Mouse (Mus musculus): ENCODE data around the gene Hbb-bs.
"Not testable (repeated sequence)": the region's sequence is repeated elsewhere in the genome, so short reads cannot be mapped to it uniquely, and the experiment has no call there.

Gene Hbb-bs

DNA sequence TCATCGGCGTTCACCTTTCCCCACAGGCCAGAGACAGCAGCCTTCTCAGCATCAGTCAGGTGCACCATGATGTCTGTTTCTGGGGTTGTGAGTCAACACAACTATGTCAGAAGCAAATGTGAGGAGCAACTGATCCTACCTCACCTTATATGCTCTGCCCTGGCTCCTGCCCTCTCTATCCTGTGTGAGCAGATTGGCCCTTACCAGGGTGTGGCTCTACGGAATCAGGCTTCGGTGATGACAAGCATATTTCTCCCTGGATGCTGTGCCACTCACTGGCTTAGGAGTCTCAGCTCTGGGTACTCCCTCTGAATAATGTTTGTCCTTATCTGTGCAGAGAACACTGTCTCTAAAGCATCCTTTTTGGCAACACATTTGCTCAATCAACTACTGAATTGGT, at the start of gene Hbb-bs:
Hbb-bs (minus strand) TSS at position 289 of the 400 bp plus-strand sequence.
- in situ Hi-C loops (cut with MboI; ENCODE audit: low pct_unique_long_range_greater_than_20kb in 1 of 2, low sequenced_read_pairs in 2 of 2, unreplicated experiment in 1 of 2) = no loop called here

DNA sequence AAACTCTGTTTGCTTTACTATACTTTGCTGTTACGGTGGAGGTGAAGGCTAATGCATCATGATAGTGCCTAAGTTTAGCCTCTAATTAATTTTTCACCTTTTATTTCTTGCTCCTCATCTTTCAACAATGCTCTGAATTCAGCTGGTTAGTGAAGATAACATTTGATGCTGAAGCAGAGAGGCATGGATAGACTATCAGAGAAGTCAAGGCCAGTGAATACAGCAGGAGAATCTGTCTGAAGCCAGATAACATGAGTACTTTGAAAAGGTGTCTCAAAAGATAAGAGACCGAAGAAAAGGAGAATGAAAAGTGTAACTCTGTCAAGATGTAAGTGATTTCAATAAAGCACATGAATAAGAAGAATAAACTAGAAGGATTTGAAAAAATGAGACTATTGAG, 49.2 kb upstream of the Hbb-bs start:
- in situ Hi-C loops (cut with MboI; ENCODE audit: low pct_unique_long_range_greater_than_20kb in 1 of 2, low sequenced_read_pairs in 2 of 2, unreplicated experiment in 1 of 2) = no loop called here

DNA sequence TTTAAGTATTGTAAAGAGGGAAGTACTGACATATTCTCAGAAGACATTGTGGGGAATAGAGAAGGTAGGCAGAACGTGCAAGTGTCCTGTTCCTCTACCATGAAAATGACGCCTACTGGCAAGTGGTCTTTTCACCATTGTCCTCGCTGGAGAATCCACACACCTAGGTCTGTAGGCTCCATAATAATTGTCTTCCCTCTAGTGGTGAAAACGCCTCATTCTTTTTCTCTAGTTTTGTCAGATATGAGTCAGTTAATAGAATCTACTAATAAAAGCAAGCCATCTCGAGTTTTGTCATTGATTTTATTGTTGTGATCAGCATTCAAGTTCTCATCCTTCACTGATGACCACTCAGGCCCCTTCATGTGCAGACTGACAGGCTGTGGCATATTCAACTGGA, 46.6 kb upstream of the Hbb-bs start:
- in situ Hi-C loops (cut with MboI; ENCODE audit: low pct_unique_long_range_greater_than_20kb in 1 of 2, low sequenced_read_pairs in 2 of 2, unreplicated experiment in 1 of 2) = no loop called here

DNA sequence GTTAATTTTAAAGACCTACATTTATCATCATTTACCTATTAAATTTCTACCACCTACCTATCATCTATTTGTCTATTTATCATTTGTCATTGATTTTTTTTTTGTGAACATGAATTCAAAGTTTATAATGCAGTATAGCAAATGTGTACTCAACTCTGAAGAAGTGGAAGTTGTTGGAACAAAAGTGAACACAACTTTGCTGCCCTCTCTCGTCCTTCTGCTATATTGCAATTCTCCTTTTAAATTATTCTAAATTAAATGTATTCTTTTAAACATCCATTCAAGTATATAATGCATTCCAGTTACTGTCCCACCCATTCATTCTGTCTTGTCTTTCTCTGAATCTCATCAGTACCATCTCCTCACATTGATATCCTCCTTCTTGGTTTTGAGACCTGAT, 45.2 kb upstream of the Hbb-bs start:
- in situ Hi-C loops (cut with MboI; ENCODE audit: low pct_unique_long_range_greater_than_20kb in 1 of 2, low sequenced_read_pairs in 2 of 2, unreplicated experiment in 1 of 2) = no loop called here

DNA sequence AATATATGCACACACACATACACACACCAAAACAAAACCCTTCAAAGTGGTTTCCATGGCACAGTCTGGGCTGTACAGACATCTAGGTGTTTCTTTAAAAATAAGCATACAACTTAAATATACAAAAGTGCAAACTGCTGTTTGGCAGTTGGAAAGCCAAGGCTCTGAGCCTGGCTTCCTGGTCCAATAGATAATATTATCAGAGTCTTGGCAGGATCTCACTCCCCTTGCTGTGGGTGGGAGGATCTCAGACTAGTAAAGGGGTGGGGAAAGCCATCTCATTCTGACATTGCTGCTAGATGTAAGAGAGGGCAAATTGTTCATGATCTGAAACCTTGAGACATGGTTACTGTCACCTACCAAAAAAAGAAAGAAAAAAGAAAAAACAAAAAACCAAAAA, 42.8 kb upstream of the Hbb-bs start:
- in situ Hi-C loops (cut with MboI; ENCODE audit: low pct_unique_long_range_greater_than_20kb in 1 of 2, low sequenced_read_pairs in 2 of 2, unreplicated experiment in 1 of 2) = no loop called here

DNA sequence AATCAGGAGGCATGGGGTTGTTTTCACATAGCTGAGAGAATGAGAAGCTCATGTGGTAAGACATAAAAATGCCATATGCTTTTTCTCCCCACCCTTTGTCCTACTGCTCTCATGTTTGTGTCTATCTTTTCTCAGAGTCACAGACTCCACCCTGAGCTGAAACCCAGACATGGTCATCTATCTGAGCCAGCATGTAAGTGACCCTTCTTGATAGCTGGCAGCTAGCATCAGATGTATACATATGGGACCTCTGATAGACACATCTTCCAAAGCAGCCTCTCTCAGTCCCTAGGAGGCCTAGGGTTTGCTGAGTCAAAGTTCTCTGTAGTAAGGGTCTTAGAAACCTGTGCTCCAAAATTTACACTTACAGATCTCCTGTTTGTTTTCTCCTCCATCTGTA, 37.8 kb upstream of the Hbb-bs start:
- in situ Hi-C loops (cut with MboI; ENCODE audit: low pct_unique_long_range_greater_than_20kb in 1 of 2, low sequenced_read_pairs in 2 of 2, unreplicated experiment in 1 of 2) = no loop called here

DNA sequence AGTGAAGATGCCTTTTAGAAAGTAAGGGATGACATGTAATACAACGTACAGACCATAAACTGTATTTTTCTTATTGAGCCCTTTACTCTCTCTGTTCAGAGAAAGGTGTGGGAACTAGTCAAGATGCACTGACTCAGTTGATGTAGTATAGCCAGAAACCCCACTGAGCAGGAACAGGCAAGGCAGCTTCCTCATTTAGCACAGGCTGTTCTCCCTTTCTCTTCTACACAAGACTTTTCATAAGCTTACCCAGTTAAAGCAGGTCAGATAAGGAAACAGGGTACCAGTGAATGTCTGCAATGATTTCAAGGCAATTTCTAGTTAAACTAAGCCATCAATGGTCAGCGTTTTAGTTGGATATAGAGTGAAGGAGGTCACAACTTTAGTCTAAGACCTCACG, 33.6 kb upstream of the Hbb-bs start:
- in situ Hi-C loops (cut with MboI; ENCODE audit: low pct_unique_long_range_greater_than_20kb in 1 of 2, low sequenced_read_pairs in 2 of 2, unreplicated experiment in 1 of 2) = no loop called here

DNA sequence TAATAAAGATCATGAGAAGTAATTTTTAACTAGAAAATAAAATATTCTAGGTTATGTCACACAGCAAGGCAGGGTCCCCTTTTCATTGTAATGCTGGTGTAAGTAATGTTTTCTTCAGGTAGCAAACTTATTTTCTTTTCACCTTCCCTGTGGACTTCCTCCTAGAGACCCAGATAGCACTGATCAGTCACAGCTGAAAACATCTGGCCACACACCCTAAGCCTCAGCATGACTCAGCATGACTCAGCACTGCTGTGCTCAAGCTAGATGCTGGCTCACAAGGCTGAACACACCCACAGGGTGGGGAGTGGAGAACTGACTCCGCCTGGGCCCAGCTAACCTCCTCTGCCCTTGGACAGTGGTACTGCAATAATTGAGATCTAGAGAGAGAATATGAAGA, 33.0 kb upstream of the Hbb-bs start:
- in situ Hi-C loops (cut with MboI; ENCODE audit: low pct_unique_long_range_greater_than_20kb in 1 of 2, low sequenced_read_pairs in 2 of 2, unreplicated experiment in 1 of 2) = no loop called here

DNA sequence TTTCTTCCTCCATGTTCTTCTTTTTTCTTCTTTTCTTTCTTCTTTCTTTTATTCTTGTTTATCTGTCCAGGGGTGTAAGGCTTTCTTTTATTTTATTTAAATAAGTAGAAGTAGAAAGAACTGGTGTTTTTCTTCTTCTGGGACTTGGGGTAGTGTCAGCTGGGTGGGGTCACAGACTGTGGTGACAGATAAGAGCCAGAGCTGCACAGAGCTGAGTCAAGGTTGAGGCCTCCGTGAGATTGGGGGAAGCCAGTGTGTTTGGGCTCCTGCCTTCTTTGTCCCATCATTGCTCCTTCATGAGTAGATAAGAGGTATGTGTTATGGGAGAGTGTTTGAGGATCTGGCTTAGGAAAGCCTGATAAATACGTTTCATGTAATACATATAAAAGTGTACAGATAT, 31.2 kb upstream of the Hbb-bs start:
- in situ Hi-C loops (cut with MboI; ENCODE audit: low pct_unique_long_range_greater_than_20kb in 1 of 2, low sequenced_read_pairs in 2 of 2, unreplicated experiment in 1 of 2) = no loop called here

DNA sequence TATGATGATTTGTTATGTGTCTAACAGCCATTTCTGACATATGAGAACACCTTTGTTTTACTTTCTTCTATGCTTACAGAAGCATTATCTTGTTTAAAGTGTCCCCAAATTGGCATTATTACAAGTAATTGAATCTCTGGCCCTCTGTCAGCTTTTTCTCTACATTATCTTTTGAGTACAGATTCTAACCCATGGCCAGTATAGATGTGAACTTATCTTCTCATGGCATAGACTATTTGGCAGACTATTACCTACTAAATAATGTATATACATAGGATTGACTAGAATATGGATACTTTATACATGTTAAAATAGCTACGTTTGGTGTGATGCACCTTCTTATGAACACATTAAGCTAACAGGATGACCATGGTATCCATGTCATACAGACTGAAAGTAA, 26.8 kb upstream of the Hbb-bs start:
- in situ Hi-C loops (cut with MboI; ENCODE audit: low pct_unique_long_range_greater_than_20kb in 1 of 2, low sequenced_read_pairs in 2 of 2, unreplicated experiment in 1 of 2) = no loop called here

DNA sequence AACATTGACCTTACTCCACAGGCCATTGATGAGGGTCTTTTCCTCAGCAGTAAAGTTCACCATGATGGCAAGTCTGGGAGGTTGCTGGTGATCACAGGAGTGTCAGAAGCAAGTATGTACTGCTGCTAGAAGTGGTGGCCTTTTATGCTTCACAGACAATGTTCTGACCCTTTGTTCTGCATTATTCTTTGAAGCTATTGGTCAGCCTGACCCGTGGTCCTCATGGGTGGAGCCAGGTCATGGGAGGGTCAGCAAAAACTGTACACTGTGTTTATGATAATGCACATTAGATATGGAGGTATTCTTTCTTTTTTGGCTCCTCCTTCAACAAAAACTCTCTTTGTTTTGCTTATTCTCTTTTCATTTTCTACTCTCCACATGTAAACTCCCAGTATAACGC, 25.2 kb upstream of the Hbb-bs start, which contains the start of gene Hbb-y:
Hbb-y (minus strand) TSS at position 127 of the 400 bp plus-strand sequence.
- in situ Hi-C loops (cut with MboI; ENCODE audit: low pct_unique_long_range_greater_than_20kb in 1 of 2, low sequenced_read_pairs in 2 of 2, unreplicated experiment in 1 of 2) = no loop called here

DNA sequence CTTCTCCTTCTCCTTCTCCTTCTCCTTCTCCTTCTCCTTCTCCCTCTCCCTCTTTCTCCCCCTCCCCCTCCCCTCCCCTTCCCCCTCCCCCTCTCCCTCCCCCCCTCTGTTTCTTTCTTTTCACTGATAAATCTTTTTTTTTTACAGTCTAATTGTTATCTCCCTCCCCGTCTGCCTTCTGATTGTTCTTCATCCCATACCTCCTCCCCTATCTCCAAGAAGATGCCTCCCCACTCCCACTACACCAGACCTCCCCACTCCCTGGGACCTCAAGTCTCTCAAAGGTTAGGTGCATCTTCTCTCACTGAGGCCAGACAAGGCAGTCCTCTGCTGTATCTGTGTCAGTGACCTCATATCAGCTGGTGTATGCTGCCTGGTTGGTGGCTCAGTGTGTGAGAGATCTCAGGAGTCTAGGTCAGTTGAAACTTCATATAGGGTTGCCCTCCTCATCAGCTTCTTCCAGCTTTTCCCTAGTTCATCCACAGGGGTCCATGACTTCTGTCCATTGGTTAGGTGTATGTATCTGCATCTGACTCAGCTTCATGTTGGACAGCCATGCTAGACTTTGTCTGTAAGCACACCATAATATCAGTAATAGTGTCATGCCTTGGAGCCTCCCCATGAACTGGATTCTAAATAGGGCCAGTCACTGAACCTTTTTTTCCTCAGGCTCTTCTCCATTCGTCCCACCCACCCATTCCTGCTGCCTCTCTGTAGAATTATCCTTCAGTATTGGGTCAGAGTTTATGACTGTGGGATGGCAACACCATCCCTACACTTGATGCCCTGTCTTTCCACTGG, 16.8 kb upstream of the Hbb-bs start:
- in situ Hi-C loops (cut with MboI; ENCODE audit: low pct_unique_long_range_greater_than_20kb in 1 of 2, low sequenced_read_pairs in 2 of 2, unreplicated experiment in 1 of 2) = no loop called here

DNA sequence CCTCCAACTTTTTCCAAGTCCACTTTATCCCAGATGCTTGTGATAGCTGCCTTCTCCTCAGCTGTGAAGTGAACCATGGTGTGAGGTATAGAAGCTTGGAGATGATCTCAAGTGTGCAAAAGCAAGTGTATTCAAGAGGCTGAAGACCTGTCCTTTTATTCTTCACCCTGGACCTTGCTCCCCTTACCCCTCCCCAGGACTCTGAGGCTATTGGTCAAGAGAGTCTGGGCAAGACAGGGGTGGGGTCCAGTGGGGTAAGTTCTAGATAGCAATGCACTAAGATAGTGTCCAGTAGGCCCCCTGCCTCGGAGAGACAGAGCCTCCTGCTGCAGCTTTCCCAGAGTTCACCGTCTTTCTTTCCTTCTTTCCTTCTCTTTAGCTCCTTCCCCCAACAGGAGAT, 15.1 kb upstream of the Hbb-bs start, which contains the start of gene Hbb-bh1:
Hbb-bh1 (minus strand) TSS at position 131 of the 400 bp plus-strand sequence.
- in situ Hi-C loops (cut with MboI; ENCODE audit: low pct_unique_long_range_greater_than_20kb in 1 of 2, low sequenced_read_pairs in 2 of 2, unreplicated experiment in 1 of 2) = no loop called here

DNA sequence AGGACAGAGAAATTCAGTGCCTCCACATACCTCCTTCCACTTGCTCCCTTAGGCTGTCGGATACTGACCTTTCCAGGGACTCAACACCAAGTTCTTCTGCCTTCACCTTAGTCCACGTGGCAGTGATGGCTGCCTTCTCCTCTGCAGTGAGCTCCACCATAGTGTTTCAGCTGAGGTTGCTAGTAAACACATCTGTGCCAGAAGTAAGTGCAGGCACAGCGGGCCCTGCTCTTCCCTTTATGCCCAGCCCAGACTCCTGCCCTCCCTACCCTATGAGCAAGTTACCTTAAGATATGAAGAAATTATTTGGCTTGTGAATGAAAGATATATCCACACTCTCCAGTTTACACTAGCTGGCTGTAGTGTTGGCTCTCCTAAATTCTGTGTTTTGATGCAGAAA, 12.4 kb upstream of the Hbb-bs start, which contains the start of gene Hbb-bh2:
Hbb-bh2 (minus strand) TSS at position 253 of the 400 bp plus-strand sequence.
- in situ Hi-C loops (cut with MboI; ENCODE audit: low pct_unique_long_range_greater_than_20kb in 1 of 2, low sequenced_read_pairs in 2 of 2, unreplicated experiment in 1 of 2) = no loop called here

DNA sequence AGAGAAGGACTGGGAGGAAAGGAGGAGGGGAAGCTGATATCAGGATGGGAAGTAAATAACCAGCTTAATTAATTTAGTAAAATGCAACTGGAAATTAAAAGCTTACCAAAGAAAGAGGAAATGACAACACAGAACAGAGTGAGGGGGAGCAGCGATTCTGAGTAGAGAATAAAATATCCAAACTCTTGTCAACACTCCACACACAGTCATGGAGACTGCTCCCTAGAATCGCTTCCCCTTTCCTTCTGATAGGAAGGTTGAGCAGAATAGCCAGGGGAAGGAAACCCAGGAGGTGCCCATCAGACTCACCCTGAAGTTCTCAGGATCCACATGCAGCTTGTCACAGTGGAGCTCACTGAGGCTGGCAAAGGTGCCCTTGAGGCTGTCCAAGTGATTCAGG, 757 bp downstream of the Hbb-bs start:
- in situ Hi-C loops (cut with MboI; ENCODE audit: low pct_unique_long_range_greater_than_20kb in 1 of 2, low sequenced_read_pairs in 2 of 2, unreplicated experiment in 1 of 2) = not testable (repeated sequence)

DNA sequence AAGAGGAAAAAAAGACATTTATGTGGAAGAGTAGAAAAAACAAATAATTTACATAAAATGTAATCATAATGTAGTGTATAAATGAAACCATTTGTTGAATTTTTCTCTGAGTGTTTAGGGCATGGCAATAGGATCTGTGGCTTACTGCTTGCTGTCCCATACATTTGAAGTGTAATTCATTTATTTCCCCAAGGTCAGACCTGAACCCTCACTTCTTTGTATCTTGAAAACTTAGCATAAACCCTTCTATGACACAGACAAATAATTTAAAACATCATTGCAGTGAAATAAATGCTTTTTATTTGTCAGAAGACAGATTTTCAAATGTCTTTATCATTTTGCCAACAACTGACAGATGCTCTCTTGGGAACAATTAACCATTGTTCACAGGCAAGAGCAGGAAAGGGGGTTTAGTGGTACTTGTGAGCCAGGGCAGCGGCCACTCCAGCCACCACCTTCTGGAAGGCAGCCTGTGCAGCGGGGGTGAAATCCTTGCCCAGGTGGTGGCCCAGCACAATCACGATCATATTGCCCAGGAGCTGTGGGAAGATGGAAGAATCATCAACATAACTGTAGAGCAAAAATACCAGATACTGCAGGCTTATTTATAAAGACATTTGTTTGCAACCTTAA, 1.5 kb downstream of the Hbb-bs start:
- in situ Hi-C loops (cut with MboI; ENCODE audit: low pct_unique_long_range_greater_than_20kb in 1 of 2, low sequenced_read_pairs in 2 of 2, unreplicated experiment in 1 of 2) = no loop called here

DNA sequence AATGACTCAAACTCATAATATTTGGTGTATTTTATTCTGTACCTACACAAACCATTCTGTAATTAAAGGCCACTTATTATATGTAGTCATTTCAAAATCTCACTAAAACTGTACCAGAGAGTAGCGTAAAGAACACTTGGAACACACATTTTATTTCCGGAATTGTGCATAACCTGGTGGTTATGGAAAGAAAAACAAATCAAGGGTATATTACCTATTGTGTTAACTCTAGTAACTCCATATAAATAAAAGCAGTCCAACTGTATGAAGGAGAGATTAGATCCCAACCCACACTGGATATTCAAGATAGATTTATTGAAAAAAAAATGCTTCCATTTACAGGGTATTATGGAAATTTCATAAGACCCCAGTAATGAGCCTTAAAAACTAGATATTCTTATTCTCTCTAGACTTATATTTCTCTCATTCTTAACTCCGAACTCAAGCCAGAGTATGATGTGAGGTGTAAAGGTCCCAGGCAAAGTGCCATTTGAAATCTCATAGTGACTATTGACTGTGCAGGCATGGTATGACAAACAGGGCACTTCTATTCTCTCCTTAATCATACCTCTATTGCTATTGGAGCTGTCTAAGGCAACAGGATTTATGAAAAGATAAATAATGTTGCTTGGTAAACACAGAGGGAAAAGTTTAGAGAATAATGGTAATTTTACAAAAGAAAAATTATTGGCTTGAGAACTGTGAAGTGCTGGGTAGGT, 2.2 kb downstream of the Hbb-bs start:
- in situ Hi-C loops (cut with MboI; ENCODE audit: low pct_unique_long_range_greater_than_20kb in 1 of 2, low sequenced_read_pairs in 2 of 2, unreplicated experiment in 1 of 2) = no loop called here

DNA sequence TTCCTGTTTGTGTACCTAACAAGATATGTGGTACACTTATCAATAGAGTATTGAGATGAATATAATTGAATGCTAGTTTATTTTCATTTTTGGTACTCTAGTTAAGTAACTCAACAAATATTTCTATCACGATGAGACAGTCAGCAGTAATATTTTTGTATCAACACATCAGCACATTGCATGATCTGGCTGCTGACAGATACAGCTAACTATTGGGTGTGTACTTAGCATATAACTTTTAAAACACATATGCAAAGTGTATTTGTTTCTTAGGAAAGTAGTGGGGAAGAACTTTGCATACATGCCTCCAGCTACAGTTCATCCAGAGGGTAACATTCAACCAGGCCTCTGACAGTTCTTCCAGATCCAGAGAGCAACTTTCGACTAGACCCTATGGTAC, 3.3 kb downstream of the Hbb-bs start:
- in situ Hi-C loops (cut with MboI; ENCODE audit: low pct_unique_long_range_greater_than_20kb in 1 of 2, low sequenced_read_pairs in 2 of 2, unreplicated experiment in 1 of 2) = no loop called here

DNA sequence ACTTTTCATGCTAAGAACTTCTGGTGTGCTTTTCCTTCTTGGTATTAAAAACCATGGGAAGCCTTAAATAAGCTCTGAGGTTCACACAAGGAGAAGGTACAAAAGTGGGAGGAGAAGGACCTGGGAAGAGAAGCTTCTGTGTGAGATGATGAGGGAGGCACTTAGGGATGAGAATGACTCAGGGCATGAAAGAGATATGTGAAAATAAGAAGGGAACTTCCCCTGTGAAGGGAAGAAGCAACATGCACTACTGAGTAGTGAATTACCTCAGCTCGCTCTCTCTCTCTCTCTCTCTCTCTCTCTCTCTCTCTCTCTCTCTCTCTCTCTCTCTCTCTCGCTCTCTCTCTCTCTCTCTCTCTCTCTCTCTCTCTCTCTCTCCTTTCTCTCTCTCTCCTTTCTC, 12.8 kb downstream of the Hbb-bs start:
- in situ Hi-C loops (cut with MboI; ENCODE audit: low pct_unique_long_range_greater_than_20kb in 1 of 2, low sequenced_read_pairs in 2 of 2, unreplicated experiment in 1 of 2) = not testable (repeated sequence)
